Mouse (Mus musculus) midbrain, embryonic 11.5 days (tissue): Measurements from ENCODE around the gene Tlk2. TPM values are rescaled to one million over a fixed set of nuclear protein-coding genes. Genes with fewer than 3 reads are reported as not detected.
"Not testable (repeated sequence)": the region's sequence is repeated elsewhere in the genome, so short reads cannot be mapped to it uniquely, and the experiment has no call there.

Experiments
- ATAC-seq: fragments of 200-750 bp; cut with Nextera tagmentation; 2 replicates; pipeline ENCODE4 v1.8.0; 2017; ENCODE audit warnings: moderate TSS enrichment, moderate library complexity; ENCODE audit not compliant: low FRiP score
- DNase-seq: peaks from one replicate; pipeline ENCODE4 v3.0.0; 2015; ENCODE audit warnings: low spot score; ENCODE audit errors: missing footprints
- H3K27ac ChIP-seq: fragments of 300-500 bp; sonication (generic); 2 replicates; pipeline ENCODE4 v1.5.1; 2014; ENCODE audit warnings: low read depth, low read length
- H3K27me3 ChIP-seq: fragments of 300-500 bp; sonication (generic); 2 replicates; pipeline ENCODE4 v1.6.1; 2014; ENCODE audit warnings: mild to moderate bottlenecking, low read length, moderate library complexity, mixed read lengths; ENCODE audit not compliant: control insufficient read depth, insufficient read depth
- H3K36me3 ChIP-seq: fragments of 300-500 bp; sonication (generic); 2 replicates; pipeline ENCODE4 v1.6.1; 2014; ENCODE audit warnings: mild to moderate bottlenecking, low read length, moderate library complexity, mixed read lengths; ENCODE audit not compliant: control insufficient read depth, insufficient read depth
- H3K4me1 ChIP-seq: fragments of 300-500 bp; sonication (generic); 2 replicates; pipeline ENCODE4 v1.6.1; 2014; ENCODE audit warnings: low read length; ENCODE audit not compliant: control insufficient read depth, insufficient read depth
- H3K4me2 ChIP-seq: fragments of 300-500 bp; sonication (generic); 2 replicates; pipeline ENCODE4 v1.6.1; 2014; ENCODE audit warnings: mild to moderate bottlenecking, moderate library complexity
- H3K4me3 ChIP-seq: fragments of 300-500 bp; sonication (generic); 2 replicates; pipeline ENCODE4 v1.5.1; 2014; ENCODE audit warnings: low read depth, low read length
- H3K9ac ChIP-seq: fragments of 300-500 bp; sonication (generic); 2 replicates; pipeline ENCODE4 v1.6.1; 2014; ENCODE audit warnings: low read length
- H3K9me3 ChIP-seq: fragments of 300-500 bp; sonication (generic); 2 replicates; pipeline ENCODE4 v1.6.1; 2016; ENCODE audit warnings: low read length; ENCODE audit not compliant: control insufficient read depth
- WGBS: fragments of 180-500 bp; shearing (Covaris S2); extraction: QIAGEN DNeasy Blood & Tissue Kit; methylation state at CpG from one replicate; pipeline ENCODE4 v1.1.7; 2014; 5-methylcytosine and 5-hydroxymethylcytosine counted together
- polyA plus RNA-seq: library from polyadenylated mRNA; unstranded; fragments of >200 nt; fragmentation: Nextera tagmentation; extraction: Ambion mirVana; gene quantifications from 2 replicates; pipeline ENCODE4 v1.2.1, GENCODE M21; 2014

Gene Tlk2
- 29.4 and 33.1 TPM in 2 replicates for polyA plus RNA-seq

GRCm38 (mm10) chr11:105178516-105178915 lies at the start of gene Tlk2:
Gene Tlk2 (plus strand): TSS chr11:105178807.
- Histone ChIP-seq H3K4me2 (peak within 1 kb of the TSS; percentile 81), H3K36me3 (no peaks in the 10 kb centered on the region), H3K27ac (no peak within 1 kb of the TSS), H3K9me3 (no peaks in the 10 kb centered on the region), H3K4me3 (peak within 1 kb of the TSS; percentile 94; the same call in 1 of the 2 replicates), H3K4me1 (peaks cover 11% of the 10 kb centered on the region), H3K27me3 (no peaks in the 10 kb centered on the region), H3K9ac (no peak within 1 kb of the TSS)
- 47% methylated on average over 2 of the region's 2 CpGs for WGBS
- DNase-seq = no peak
- no peak for ATAC-seq

GRCm38 (mm10) chr11:105135692-105136091 lies 42.9 kb upstream of the Tlk2 start:
- no peaks in the 10 kb centered on the region for H3K4me1 ChIP-seq
- 95% methylated on average over 7 of the region's 7 CpGs for WGBS
- ATAC-seq (no peak), DNase-seq (no peak)
- no peak overlapping the region for H3K4me3 ChIP-seq
- no peak overlapping the region for H3K4me2 ChIP-seq
- H3K9me3 ChIP-seq = no peaks in the 10 kb centered on the region
- H3K27ac ChIP-seq = no peak overlapping the region
- peaks cover 14% of the 10 kb centered on the region; the same call in 1 of the 2 replicates for H3K36me3 ChIP-seq
- no peaks in the 10 kb centered on the region for H3K27me3 ChIP-seq
- H3K9ac ChIP-seq = no peak overlapping the region

GRCm38 (mm10) chr11:105137255-105137654 lies 41.4 kb upstream of the Tlk2 start:
- H3K36me3 ChIP-seq = peaks cover 16% of the 10 kb centered on the region; the same call in 1 of the 2 replicates
- 93% methylated on average over 2 of the region's 2 CpGs for WGBS

DNA sequence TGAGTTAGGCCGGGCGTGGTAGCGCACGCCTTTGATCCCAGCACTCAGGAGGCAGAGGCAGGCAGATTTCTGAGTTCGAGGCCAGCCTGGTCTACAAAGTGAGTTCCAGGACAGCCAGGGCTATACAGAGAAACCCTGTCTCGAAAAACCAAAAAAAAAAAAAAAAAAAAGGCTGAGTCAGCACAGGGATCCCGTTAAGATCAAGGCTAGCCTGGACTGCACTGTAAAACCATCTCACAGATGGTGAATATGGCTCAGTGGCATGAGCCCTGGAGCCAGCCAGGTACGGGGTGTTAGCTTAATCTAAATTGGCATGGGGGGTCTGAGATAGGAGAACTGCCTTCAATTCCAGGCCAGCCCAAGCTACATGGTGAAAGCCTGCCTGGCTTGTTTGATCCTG lies 38.1 kb upstream of the Tlk2 start:
- not testable (repeated sequence) for H3K4me1 ChIP-seq, H3K9ac ChIP-seq, H3K4me2 ChIP-seq, H3K9me3 ChIP-seq, H3K36me3 ChIP-seq, H3K4me3 ChIP-seq, H3K27me3 ChIP-seq, ATAC-seq, H3K27ac ChIP-seq, DNase-seq
- 97% methylated on average over 7 of the region's 8 CpGs for WGBS

More at GRCm38 (mm10) chr11:105137255-105137654, 41.4 kb upstream of the Tlk2 start:
- not testable (repeated sequence) for H3K4me3 ChIP-seq, DNase-seq, H3K27ac ChIP-seq, H3K9ac ChIP-seq, H3K27me3 ChIP-seq, ATAC-seq, H3K4me2 ChIP-seq, H3K9me3 ChIP-seq, H3K4me1 ChIP-seq

DNA sequence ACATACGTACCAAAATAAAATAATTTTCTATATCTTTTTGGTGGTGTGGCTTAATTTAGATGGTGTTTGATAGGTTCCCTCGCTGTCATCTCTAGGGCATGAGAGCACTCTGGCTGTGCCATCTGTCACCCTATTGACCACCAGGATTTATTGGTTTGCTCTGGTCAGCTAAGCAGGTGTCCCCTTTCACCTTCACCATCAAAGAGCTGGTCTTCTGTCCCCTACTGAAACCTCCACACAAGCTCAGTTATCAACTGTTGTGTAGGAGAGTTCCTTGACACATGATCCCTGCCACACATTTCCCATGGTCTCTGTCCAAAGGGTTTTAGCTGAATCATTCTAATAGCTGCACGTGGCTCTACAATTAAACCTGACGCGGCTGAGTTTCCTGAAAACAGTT lies 37.5 kb upstream of the Tlk2 start:
- WGBS = 95% methylated on average over 5 of the region's 5 CpGs
- Histone ChIP-seq H3K9ac (no peak overlapping the region), H3K27me3 (no peaks in the 10 kb centered on the region), H3K27ac (no peak overlapping the region), H3K4me1 (no peaks in the 10 kb centered on the region), H3K36me3 (peaks cover 6% of the 10 kb centered on the region; the same call in 1 of the 2 replicates), H3K4me3 (no peak overlapping the region), H3K9me3 (no peaks in the 10 kb centered on the region), H3K4me2 (no peak overlapping the region)
- no peak for DNase-seq
- ATAC-seq = no peak

DNA sequence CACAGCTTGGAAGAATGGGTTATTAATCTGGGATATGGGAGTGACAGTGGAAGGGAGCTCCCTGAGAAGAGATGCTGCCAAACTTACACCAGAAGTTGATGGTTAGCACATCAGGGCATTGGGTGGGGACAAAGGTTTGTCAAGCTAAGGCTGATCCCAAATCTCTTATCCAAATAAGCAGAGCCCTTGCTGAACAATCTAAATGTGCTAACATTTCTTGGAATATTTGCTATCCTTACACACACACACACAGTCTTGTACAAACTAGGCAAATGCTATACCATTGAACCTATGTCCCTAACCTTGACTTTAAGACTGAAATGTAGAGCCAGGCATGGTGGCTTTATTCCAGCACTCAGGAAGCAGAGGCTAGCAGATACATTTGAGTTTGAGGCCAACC lies 35.0 kb upstream of the Tlk2 start:
- Histone ChIP-seq H3K27me3 (no peaks in the 10 kb centered on the region), H3K27ac (no peak overlapping the region), H3K4me2 (no peak overlapping the region), H3K4me1 (no peaks in the 10 kb centered on the region), H3K9ac (no peak overlapping the region), H3K4me3 (no peak overlapping the region), H3K9me3 (no peaks in the 10 kb centered on the region), H3K36me3 (peaks cover 2% of the 10 kb centered on the region; the same call in 1 of the 2 replicates)
- no peak for ATAC-seq
- no peak for DNase-seq

- peaks cover 2% of the 10 kb centered on the region; the same call in 1 of the 2 replicates for H3K36me3 ChIP-seq
- ATAC-seq (no peak), DNase-seq (no peak)
- H3K27me3 ChIP-seq = no peaks in the 10 kb centered on the region
- H3K27ac ChIP-seq = no peak overlapping the region
- H3K4me1 ChIP-seq = no peaks in the 10 kb centered on the region
- H3K4me2 ChIP-seq = no peak overlapping the region
- no peaks in the 10 kb centered on the region for H3K9me3 ChIP-seq
- H3K4me3 ChIP-seq = no peak overlapping the region
- H3K9ac ChIP-seq = no peak overlapping the region
- WGBS = 88% methylated on average over 3 of the region's 3 CpGs
These were observed 34.5 kb upstream of the Tlk2 start for GRCm38 (mm10) chr11:105144084-105144483.

DNA sequence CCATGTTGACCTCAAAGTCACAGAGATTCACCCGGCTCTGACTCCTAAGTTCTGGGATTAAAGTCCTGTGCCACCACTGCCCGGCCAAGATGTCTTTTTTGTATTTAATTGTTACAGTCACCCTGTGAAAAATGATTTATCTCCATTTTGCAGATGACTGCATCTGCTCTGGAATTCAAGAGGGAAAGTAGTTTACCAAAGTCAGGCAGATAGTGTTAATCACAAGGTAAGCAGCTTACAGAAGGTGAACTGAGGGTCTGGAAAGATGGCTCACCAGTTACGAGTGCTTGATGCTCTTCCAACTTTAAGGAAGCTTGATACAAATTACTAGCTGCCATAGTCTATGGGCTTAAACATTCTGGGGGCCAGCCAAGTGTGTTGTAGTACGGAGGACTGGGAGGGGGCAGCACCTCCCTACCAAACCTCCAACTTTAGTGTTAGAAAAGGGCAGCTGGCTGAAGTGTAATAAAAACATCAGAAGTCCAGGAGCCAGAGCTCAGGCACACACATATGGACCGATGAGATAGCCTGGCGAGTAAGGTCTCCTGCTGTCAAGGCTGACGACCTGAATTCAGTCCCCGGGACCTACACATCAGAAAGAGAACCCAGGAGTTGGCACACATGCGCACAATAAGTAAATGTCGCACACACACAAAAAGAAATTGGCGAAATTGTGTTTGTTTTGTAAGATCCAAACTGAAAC lies 33.9 kb upstream of the Tlk2 start:
- Histone ChIP-seq H3K36me3 (peaks cover 2% of the 10 kb centered on the region; the same call in 1 of the 2 replicates), H3K27me3 (no peaks in the 10 kb centered on the region), H3K4me3 (no peak overlapping the region), H3K4me1 (no peaks in the 10 kb centered on the region), H3K9me3 (no peaks in the 10 kb centered on the region), H3K4me2 (no peak overlapping the region), H3K9ac (no peak overlapping the region), H3K27ac (no peak overlapping the region)
- WGBS = 82% methylated on average over 11 of the region's 11 CpGs
- ATAC-seq (no peak), DNase-seq (no peak)

DNA sequence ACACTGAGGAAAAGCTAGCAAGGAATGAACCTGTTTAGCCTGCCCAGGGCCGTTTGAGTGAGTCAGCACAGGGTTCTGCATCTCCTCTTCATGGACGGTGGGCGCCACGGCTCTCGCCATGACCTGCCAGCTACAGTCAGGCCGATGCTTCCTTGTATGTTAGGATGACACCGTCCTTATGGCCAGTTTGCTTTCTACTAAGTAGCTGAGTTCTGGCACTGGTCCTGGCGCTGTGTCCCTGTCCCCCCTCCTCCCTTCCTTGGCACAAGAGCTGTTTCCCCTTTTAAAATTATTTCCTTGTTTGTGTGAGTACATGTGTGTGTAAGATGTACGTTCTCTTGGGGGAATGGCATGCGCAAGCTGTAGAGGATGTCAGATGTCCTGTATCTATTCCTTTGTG lies 33.4 kb upstream of the Tlk2 start:
- Histone ChIP-seq H3K27me3 (no peaks in the 10 kb centered on the region), H3K36me3 (peaks cover 2% of the 10 kb centered on the region; the same call in 1 of the 2 replicates), H3K4me3 (no peak overlapping the region), H3K4me1 (no peaks in the 10 kb centered on the region), H3K9me3 (no peaks in the 10 kb centered on the region), H3K9ac (no peak overlapping the region), H3K4me2 (no peak overlapping the region), H3K27ac (no peak overlapping the region)
- DNase-seq (no peak), ATAC-seq (no peak)
- 90% methylated on average over 10 of the region's 10 CpGs for WGBS
